Mouse (Mus musculus): Measurements from ENCODE around the gene Rwdd3.

Gene Rwdd3

GRCm38 (mm10) chr3:121160424-121160823 lies 11.1 kb downstream of the Rwdd3 start:
- DNase-seq (ENCODE audit: low read depth, low spot score): no peak

DNA sequence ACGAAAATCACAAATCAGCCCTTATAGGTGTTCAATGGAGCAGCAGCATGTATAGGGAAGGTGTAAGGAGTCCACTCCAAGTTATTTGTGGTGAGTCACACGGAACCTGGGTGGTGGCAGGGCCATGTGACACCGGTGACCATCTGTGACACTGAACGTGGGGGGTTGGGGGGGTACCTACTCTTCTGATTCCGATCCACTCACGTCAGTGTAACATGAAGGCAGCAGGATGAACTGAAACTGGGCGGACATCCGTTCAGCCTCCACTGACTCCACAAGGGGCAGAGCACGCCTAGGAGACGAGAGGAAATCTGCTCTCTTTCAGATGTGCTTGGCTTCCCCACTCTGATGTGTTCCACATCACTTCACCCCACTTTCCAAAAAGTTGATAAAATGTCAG lies 11.9 kb downstream of the Rwdd3 start:
- no peak for DNase-seq (ENCODE audit: low read depth, low spot score)

DNA sequence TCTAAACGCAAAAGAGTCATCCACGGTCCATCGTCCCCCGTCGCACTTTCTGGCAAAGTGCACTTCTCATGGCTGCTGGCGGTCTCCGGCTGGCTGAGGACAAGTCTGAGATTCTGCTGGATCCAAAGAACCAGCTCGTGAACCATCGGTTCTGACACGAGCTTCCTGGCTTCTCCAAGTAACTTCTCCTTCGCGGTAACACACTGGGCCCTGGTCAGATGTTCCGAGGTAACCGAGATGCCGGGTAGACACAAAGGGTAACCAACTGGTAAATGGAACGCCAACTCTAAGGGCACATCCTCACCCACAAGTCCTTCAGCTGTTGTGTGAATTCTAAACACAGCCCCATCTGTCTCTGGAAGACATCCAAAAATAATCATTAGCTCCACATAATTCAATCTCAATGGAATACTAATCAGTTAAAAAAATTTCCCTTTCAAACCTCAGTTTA lies 12.6 kb downstream of the Rwdd3 start:
- no peak for DNase-seq (ENCODE audit: low read depth, low spot score)

DNA sequence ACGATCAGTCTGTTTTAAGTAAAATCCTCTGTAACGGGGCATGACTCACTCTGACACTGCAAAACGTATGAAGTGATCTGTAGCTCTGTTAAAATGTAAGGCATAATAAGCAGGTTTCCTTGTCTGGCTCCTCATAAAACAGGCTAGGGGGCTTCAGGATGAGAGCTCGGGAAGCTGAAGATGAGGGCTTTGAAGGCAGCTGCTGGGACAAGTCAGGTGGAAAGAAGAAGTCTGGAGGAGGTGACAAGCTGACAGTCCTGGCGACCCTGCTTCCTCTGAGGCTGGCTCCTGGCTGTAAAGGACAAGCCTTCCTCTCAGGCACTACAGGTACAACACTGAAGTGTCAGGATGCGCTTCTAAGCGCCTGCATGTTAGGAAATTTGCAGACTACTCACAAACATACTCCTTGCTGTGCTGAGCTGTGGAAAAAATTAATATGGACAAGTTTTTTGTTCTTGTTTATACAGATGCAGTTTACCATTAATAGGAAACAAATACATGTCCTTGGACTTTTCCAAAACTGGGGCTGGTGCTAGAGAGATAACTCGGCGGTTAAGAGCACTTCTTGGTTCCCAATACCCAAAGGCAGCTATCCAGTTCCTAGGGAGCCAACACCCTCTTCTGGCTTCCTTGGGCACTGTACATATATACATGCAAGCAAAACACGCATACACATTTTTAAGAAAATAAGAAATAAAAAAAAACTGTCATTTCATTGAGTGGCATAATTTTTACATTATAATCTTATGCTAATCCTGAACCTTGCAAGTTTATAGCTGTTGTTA lies 13.8 kb downstream of the Rwdd3 start:
- no peak for DNase-seq (ENCODE audit: low read depth, low spot score)

DNA sequence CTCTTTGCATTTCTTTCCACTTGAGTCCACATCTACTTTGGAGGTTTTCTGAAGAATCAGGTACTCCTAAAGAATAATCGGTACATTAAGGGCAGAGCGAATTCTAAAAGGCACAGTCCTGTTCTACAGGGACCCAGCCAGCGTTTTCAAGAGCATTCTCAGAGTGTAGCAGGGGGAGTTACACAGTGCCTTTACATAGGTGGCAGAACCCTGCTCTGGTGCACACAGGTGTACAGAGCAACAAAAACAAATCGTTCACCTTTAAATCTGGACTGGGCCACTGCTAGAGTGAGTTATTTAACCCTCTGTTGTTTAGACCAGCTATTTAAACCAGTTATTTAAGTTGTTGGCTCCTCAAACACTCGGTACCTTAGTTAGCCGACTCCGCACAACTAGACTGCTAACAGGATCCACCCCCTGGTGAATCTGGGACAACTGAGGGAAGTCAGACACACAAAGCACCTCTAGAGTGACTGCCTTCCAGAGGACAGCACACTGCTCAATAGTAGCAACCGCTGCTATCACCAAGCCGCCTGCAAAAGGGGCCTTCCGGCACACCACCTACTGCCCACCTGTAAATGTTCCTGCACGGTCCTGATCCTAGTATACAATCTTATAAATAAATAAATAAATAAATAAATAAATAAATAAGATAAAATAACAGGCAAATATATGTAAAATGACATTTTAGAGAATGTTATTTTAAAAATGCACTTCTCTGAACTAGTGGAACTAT lies 14.9 kb downstream of the Rwdd3 start:
- DNase-seq (ENCODE audit: low read depth, low spot score): peak; percentile 33

- no peak for DNase-seq (ENCODE audit: low read depth, low spot score)
Observed at GRCm38 (mm10) chr3:121156043-121156442, 15.5 kb downstream of the Rwdd3 start.

DNA sequence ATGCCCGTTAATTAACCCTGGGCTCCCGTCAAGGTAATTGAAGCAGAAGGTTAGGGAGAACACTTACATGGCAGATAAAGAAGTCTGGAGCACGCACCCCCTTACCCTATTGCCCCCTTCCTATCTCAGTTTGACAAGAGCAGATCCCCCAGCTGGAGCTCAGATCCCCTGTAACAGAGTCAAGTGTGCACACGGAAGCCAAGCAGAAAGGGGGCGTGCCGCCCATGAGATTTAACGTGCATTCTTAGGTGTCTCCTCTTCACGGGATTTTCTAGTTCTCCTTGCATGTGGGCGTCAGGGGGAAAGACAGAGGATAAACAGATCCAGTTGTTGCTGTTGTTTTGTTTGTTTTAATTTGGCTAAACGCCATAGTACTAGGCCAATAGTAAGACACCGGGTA lies 37.6 kb downstream of the Rwdd3 start:
- no peak for DNase-seq (ENCODE audit: low read depth, low spot score)

- DNase-seq (ENCODE audit: low read depth, low spot score): no peak
Observed at GRCm38 (mm10) chr3:121133039-121133438, 38.5 kb downstream of the Rwdd3 start.

GRCm38 (mm10) chr3:121127171-121127570 lies 44.3 kb downstream of the Rwdd3 start:
- no peak for DNase-seq (ENCODE audit: low read depth, low spot score)

GRCm38 (mm10) chr3:121126476-121126875 lies 45.0 kb downstream of the Rwdd3 start:
- no peak for DNase-seq (ENCODE audit: low read depth, low spot score)

DNA sequence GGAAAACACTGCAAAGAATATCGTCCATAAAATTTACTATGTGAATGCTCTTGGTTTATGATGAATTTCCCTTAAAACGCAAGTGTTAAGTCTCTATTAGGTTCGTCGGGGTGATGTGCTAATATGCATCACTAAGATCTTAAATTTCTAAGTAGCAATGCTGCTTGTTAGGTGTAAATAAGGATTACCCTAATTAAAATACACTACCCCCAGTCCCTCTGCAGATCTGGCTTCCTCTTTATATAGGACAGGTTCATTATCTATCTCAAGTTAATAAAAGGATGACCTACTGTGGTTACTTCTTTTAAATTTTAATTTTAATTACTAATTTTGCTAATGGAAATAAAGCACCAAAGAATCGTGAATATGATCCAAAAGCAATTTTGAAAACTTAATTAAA lies 50.4 kb downstream of the Rwdd3 start:
- no peak for DNase-seq (ENCODE audit: low read depth, low spot score)

- DNase-seq (ENCODE audit: low read depth, low spot score): no peak
Observed at GRCm38 (mm10) chr3:121116590-121116989, 54.9 kb downstream of the Rwdd3 start.

- DNase-seq (ENCODE audit: low read depth, low spot score): no peak
Observed at GRCm38 (mm10) chr3:121116067-121116466, 55.4 kb downstream of the Rwdd3 start.

- no peak for DNase-seq (ENCODE audit: low read depth, low spot score)
Observed at GRCm38 (mm10) chr3:121111068-121111467, 60.4 kb downstream of the Rwdd3 start.

DNA sequence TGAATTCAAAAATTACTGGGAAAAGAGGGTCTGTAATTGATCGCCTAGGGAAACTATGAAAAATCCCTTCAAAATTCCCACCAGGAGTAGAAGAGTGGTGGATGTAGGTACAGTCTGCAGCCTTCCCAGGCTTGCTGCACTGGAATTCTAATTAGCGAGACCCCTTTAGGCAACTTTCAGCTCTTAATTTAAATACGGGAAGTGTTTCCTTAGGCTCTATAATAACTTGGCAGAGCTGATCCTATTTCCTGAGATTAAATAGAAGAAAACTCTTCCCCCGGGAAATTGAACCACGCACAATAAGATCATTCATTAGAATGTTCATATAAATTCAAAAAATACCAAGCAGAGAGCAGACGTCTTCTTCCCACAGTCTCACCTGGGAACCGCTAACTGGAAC lies 61.1 kb downstream of the Rwdd3 start:
- DNase-seq (ENCODE audit: low read depth, low spot score): no peak

DNA sequence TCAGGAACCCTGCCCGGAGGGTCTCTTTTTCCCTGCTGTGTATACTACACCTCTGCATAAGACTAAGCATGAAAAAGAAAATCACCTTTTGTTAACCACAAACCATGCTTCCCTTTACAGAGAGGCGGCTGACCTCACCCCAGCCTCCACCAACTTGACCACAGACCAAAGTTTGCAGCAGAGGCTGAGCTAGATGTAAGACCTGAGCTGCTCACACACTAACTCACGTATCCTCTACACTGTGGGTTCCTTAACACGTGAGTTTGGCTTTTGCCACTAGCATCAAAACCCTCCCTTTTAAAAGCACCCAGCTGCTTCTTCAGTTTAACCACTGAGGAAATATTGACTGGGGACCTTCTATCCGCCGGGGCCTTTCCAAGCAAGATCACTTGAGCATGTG lies 64.0 kb downstream of the Rwdd3 start:
- DNase-seq (ENCODE audit: low read depth, low spot score): no peak

DNA sequence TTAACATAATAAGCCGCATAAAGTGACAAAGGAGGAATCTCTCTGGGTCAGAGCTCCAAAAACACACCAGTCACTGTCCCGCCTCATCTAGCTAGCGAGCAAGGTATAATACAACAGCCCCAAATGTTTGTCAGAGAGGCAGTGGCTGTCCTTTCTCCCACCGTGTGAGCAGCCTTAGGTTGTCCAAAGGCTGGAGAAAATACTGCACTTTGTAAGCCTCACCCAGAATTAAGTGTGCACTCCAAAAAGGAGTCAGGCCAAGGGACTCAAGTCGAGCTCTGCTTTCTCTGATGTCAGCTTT lies 66.1 kb downstream of the Rwdd3 start:
- DNase-seq (ENCODE audit: low read depth, low spot score): no peak
